Mouse (Mus musculus) v-Abl transformed pro-B cells (cell line): ENCODE results near the gene Dhcr24.

Experiments used
- in situ Hi-C, 2 experiments: fragments of 400-800 bp; cut with MboI; formaldehyde crosslinking; loops; one replicate each; pipeline ENCODE4 v1.15.1; 2025; ENCODE audit not compliant: unreplicated experiment in 2 of 2

The Dhcr24 gene

DNA sequence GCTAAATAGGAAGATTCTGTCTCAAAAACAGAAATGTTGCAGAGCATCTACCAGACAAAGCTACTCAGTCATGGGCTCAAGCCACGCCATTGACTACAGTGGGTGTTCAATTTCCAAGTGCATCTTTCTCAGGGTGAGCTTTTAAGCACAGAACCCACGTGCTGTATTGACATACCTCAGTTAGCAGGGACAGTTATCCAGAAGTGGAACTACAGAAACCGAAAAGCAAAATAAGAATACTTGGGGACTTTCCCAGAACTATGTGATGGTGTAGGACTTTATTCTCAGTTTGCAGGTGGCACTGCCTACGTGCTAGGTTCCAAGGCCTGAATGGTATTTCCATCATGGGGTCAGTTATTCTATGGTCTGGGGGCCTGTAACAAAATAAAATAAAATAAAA, 36.9 kb downstream of the Dhcr24 start:
- in situ Hi-C loops: loop anchor here in 1 of 2 experiments (10.0 kb wide), 1 partner anchor 63 kb away; no protein-coding TSS in a partner anchor

GRCm38 (mm10) chr4:106599415-106599814, 38.6 kb downstream of the Dhcr24 start:
- in situ Hi-C loops: loop anchor here in 1 of 2 experiments (10.0 kb wide), 1 partner anchor 65 kb away; no protein-coding TSS in a partner anchor

DNA sequence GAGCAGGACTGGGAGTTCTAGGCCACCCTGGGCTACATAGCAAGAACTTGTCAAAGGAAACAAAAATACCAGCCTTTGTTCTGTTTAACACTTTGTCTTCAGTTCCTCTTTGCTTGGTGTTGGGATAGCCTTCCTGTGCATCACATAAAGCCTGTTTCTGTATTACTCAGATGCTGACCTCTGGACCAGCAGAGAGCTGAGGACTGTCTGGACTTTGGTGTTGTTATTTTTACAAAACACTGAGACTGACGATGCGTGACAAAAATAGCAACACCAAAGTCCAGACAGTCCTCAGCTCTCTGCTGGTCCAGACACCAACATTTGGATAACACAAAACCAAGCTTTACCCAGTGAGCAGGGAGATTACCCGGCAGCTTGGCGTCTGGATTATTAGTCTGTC, 39.9 kb downstream of the Dhcr24 start:
- in situ Hi-C loops: loop anchor here in 1 of 2 experiments (25.0 kb wide), 1 partner anchor 1062 kb away; no protein-coding TSS in a partner anchor

DNA sequence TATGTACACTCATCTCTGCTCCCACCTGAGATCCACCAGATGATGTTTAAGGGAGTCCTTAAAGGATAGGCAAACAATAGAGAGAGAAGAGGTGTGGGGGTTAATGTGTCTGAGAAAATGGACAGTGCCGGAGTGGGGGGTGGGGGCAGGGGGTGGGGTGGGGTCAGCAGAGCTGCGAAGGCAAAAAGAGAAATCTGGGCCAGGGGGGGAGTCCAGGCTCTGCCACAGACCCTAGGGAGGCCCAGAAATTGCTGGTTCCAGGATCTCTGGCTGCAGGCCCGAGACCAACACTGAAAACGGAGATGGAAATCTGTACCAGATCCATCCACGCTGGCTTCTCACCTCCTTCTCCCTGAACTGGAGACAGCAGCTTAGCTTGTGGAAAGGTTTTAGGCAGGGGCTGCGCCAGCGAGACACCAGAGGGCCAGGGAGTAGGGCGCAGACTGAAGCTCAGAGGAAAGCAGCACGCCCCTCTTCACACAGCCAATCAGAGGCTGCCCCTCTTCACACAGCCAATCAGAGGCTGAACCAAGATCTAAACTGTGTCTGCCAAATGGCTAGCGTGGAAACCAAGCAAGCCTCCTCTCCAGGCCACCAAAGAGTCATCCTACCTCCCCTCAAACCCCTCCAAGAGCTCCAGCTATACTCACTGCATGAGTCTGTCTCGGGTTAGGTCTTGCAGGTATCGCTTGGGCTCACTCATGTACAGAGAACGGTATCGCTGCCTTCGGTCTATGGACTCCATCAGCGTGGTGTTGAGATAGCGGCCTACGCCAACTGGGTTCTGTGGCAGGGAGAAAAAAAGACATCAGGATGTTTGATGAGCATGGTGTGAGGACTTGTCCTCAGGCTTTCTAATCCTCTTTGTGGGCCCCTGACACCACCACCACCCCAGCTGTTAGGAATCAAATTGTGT, 46.1 kb downstream of the Dhcr24 start:
- in situ Hi-C loops: loop anchor here in 1 of 2 experiments (25.0 kb wide), 1 partner anchor 1055 kb away; no protein-coding TSS in a partner anchor

GRCm38 (mm10) chr4:106607905-106608304, 47.1 kb downstream of the Dhcr24 start:
- in situ Hi-C loops: loop anchor here in 1 of 2 experiments (25.0 kb wide), 1 partner anchor 1054 kb away; no protein-coding TSS in a partner anchor

DNA sequence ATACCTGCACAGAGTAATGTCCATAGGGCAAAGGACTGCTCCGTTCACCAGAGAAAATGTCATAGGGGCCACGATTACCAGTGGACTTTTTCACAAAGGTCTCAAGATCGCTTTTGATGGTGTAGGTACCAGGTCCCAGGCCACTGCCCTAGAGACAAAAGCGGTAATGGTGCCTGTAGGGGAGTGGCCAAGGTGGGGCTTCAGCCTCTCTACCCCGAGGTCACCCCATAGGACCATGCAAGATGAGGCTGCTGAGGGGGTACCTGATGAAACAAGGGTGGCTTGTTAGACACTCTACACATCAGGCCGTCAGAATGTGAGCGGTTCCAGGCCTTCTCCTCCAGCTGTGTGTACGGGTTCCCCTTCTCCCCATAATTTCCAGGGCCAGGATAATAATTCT, 52.3 kb downstream of the Dhcr24 start:
- in situ Hi-C loops: loop anchor here in 1 of 2 experiments (25.0 kb wide), 1 partner anchor 1049 kb away; no protein-coding TSS in a partner anchor

- in situ Hi-C loops: loop anchor here in 1 of 2 experiments (25.0 kb wide), 1 partner anchor 1049 kb away; no protein-coding TSS in a partner anchor
Observed at GRCm38 (mm10) chr4:106613560-106613959, 52.7 kb downstream of the Dhcr24 start.

DNA sequence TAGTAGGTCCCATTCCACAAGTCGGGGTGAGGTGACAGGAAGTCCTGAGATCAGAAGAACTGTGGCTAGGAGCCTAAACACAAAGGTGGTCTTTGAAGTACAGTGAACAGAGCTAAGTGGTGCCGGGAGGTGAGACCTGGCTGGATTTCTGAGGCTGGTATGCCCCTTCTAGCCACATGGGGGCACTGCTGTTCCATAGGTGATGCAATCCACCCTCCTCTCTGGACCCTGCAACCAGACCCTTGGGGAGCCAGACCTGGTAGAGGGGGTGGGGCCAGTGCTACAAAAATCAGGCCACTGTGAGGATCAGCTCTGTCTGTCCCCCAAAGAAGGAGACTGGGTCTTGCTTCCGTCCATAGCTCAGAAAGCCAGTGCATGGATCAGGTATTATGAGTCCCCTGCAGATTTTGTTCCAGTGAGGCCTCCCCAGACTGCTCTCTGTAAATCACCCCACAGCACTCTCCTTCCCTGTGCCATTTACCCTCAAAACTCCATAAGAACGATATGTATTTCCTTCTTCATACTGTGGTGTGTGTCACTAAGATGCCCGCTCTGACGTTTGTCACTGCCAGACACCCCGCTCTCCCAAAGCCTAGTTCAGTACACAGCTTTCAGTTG, 53.5 kb downstream of the Dhcr24 start:
- in situ Hi-C loops: loop anchor here in 1 of 2 experiments (25.0 kb wide), 1 partner anchor 1048 kb away; no protein-coding TSS in a partner anchor

DNA sequence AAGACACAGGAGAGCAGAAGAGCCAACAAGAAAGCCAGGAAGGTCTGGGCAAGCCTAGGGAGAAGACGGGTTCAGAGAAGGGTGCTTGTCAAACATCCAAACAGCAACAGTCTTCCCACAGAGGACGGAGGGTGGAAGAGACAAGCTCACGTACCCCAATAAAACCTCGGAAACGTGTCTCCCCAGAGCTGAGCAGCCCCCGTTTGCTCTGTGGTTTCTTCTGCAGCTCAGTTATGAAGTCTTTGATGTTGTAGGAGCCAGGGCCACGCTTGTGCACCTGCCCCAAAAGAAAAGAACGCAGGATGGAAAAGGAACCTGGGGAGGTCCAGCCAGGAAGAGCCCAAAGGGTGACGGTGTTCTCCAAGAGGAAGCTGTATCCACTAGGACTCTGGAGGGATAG, 54.0 kb downstream of the Dhcr24 start:
- in situ Hi-C loops: loop anchor here in 1 of 2 experiments (25.0 kb wide), 1 partner anchor 1047 kb away; no protein-coding TSS in a partner anchor

DNA sequence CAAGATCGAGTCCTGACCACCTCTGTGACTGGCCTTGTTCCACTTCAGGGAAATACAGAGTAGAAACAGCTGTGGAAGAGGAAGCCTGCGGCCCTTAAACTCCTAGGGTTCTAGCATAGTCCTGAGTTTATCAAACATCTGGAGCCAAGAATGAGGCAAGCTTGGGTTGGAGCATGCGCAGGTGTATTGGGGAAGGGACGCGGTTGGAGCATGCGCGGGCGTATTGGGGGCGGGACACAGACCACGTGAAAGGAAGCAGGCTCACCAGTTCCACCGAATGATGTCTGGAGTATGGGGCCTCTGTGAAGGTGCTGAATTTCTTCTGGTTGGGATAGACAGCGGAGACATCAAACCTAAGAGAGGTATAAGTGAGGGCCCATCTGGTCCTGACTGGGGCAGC, 54.8 kb downstream of the Dhcr24 start:
- in situ Hi-C loops: loop anchor here in 1 of 2 experiments (25.0 kb wide), 1 partner anchor 1047 kb away; no protein-coding TSS in a partner anchor

GRCm38 (mm10) chr4:106617056-106617455, 56.2 kb downstream of the Dhcr24 start, which contains the start of gene Lexm:
Gene Lexm, minus strand, starts transcription at chr4:106617241.
- in situ Hi-C loops: loop anchor here in 1 of 2 experiments (25.0 kb wide), 1 partner anchor 1045 kb away; no protein-coding TSS in a partner anchor

GRCm38 (mm10) chr4:106618898-106619297, 58.1 kb downstream of the Dhcr24 start:
- in situ Hi-C loops: loop anchor here in 1 of 2 experiments (25.0 kb wide), 1 partner anchor 1043 kb away; no protein-coding TSS in a partner anchor

DNA sequence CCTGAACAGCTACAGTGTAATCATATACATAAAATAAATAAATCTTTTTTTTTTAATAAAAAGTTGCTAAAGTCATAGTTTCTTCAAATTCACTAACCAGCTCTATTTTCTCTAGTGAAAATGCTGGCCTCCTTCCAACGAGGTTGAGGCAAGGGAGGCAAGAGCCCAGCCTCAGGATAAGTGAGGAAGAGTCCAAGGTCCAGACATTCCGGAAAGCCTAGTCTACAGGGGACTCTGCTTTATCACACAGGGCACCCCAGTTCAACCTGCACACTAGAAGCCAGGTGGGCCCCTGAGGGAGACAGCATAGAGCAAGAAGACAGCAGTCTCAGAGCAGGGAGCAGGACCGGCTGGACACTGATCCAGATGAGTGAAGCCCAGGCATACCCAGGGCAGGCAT, 60.6 kb downstream of the Dhcr24 start:
- in situ Hi-C loops: loop anchor here in 1 of 2 experiments (25.0 kb wide), 1 partner anchor 1041 kb away; no protein-coding TSS in a partner anchor

DNA sequence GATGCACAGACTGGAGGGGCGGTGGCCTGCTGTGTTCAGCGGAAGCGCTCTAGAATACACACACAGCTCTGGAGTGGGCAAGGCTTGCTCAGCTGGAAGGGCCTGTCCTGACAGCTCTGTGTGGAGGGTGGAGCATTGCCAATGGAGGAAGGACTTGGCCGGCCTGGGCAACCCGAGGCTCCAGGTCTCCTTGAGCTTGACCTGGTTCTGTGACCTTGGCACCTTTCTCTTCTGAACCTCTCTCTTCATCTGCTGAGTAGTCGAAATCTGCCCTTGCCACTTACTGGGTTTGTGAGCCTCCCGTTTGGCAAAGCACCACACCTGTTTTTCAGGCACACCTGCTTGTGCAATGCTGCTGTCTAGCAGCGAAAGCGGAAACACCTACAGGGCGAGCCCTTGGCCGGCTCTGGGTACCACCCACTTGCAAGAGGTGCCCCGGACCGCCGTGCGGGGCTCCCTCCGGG, 61.2 kb downstream of the Dhcr24 start, which contains the start of gene Ttc22:
TSS of gene Ttc22 (plus strand) at position 403 of the 464 bp plus-strand sequence.
- in situ Hi-C loops: loop anchor here in 1 of 2 experiments (25.0 kb wide), 1 partner anchor 1040 kb away; no protein-coding TSS in a partner anchor

DNA sequence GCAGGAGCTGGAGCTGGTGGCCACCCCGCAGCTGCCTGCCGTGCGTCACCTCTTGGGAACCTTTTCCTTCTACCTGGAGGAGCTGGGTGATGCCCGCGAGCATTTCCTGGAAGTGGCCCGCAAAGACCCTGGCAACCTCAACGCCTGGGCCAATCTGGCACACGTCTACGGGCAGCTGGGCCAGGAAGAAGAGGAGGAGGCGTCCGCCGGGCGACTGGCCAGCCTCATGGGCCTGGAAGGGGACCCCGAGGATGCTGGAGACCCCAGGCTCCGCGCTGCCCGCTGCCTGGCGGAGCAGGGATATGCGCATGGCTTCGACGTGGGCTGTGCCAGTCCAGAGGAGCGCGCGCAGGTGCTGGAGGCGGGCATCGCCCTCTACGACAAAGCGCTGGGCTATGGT, 61.9 kb downstream of the Dhcr24 start:
- in situ Hi-C loops: loop anchor here in 1 of 2 experiments (25.0 kb wide), 1 partner anchor 1040 kb away; no protein-coding TSS in a partner anchor

DNA sequence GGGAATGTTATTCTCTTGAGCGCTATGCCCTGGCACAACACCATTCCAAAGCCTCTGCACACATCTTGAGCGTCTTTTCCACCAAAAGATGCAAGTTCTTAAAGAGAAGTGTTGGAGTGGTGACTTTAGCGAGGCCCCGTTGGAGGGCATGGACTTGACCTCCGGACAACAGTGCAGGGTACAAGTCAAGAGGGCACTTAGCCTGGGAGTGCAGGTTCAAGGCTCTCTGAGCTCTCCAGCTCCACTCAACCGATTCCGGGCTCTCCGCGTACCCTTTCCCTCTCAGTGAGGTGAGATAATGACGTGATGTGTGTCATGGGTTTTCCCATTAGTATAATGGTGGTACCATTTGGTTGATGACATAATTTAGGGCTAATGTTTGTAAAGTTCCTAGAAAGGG, 63.4 kb downstream of the Dhcr24 start:
- in situ Hi-C loops: loop anchor here in 1 of 2 experiments (25.0 kb wide), 1 partner anchor 1038 kb away; no protein-coding TSS in a partner anchor

- in situ Hi-C loops: loop anchor here in 1 of 2 experiments (25.0 kb wide), 2 partner anchors 709 to 1034 kb away; no protein-coding TSS in a partner anchor
Observed at GRCm38 (mm10) chr4:106627809-106628208, 67.0 kb downstream of the Dhcr24 start.

- in situ Hi-C loops: loop anchor here in 1 of 2 experiments (25.0 kb wide), 2 partner anchors 708 to 1033 kb away; no protein-coding TSS in a partner anchor
Observed at GRCm38 (mm10) chr4:106628650-106629360, 68.0 kb downstream of the Dhcr24 start.

DNA sequence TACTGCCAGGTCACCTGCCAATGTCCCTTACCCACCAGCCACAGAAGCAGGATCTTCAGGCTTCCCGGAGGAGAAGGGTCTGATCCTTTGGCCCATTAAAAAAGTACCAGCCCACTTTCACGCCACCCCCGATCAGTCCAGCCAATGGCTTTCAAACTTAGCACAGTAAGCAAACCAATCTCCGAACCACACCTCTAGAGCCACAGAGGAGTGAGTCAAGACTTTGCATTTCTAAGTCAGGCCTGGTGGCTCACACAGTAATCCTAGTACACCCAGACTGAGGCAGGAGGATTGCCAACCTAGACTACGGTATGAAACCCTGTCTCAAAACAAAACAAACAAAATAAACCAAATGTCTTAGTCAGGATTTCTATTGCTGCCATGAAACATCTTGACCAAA, 68.5 kb downstream of the Dhcr24 start:
- in situ Hi-C loops: loop anchor here in 1 of 2 experiments (25.0 kb wide), 2 partner anchors 708 to 1033 kb away; no protein-coding TSS in a partner anchor
